Mouse (Mus musculus) adrenal gland, adult 2 months (tissue): ENCODE data around the gene Dhrs3. TPM values are rescaled to one million over a fixed set of nuclear protein-coding genes. Genes with fewer than 3 reads are reported as not detected.
A peak's percentile ranks its signal among the peaks of the same experiment; 100 is the strongest.

ENCODE experiments used
- DNase-seq: peaks from one replicate; pipeline ENCODE4 v3.0.0; 2021
- polyA plus RNA-seq: library from polyadenylated mRNA; depleted of rRNA; stranded (reverse); fragments of >200 nt; gene quantifications from 2 replicates; pipeline ENCODE4 v1.2.3, GENCODE M21; 2012; rRNA removed
- total RNA-seq, 2 experiments: library from RNA; stranded (reverse); gene quantifications; 2 replicates each; pipeline ENCODE4 v1.2.3; 2021

Dhrs3 gene
- total and polyA plus RNA-seq, 3 experiments: 94.8 to 157 (median 135) TPM

GRCm38 (mm10) chr4:144972948-144973720, 80.5 kb downstream of the Dhrs3 start:
- peak; percentile 42 for DNase-seq

- no peak for DNase-seq
Observed at GRCm38 (mm10) chr4:144974458-144974857, 81.8 kb downstream of the Dhrs3 start.

- no peak for DNase-seq
Observed at GRCm38 (mm10) chr4:144975505-144975904, 82.9 kb downstream of the Dhrs3 start.

GRCm38 (mm10) chr4:144977057-144977456, 84.4 kb downstream of the Dhrs3 start:
- DNase-seq: no peak

Other genes starting within 250 kb of the Dhrs3 start
- not detected for gene Gm436, start 206.5 kb upstream of the Dhrs3 start, total RNA-seq
- gene Gm436, start 206.5 kb upstream of the Dhrs3 start, polyA plus RNA-seq: not detected in 2 replicates
- gene Gm13178, start 171.4 kb upstream of the Dhrs3 start, total RNA-seq: not detected
- gene Gm13178, start 171.4 kb upstream of the Dhrs3 start, polyA plus RNA-seq: not detected in 2 replicates
- not detected for gene Gm438, start 106.2 kb upstream of the Dhrs3 start, total RNA-seq
- not detected in 2 replicates for gene Gm438, start 106.2 kb upstream of the Dhrs3 start, polyA plus RNA-seq